25 mouse cellular contexts compared by ENCODE assay signal in genomic region chr16:43493596-43494385, GRCm38 (mm10).
DNase-seq lines count a peak whose midpoint lies in the region; ATAC-seq and TF ChIP-seq lines count a peak whose summit lies in the region.
"Had no signal": no experiment of that assay in that cellular context is flagged by ENCODE, and none has a peak within 500 bp of the region (broad histone marks: within the 10 kb centered on the region; RNA-seq: fewer than 3 reads in every experiment).

No protein-coding gene starts in this region.

- no peak overlapping the region for H3K4me2 ChIP-seq in midbrain, embryonic 14.5 days (ENCODE audit: low read length)
- H3K4me2 ChIP-seq: embryonic facial prominence, embryonic 13.5 days; embryonic facial prominence, embryonic 15.5 days; forebrain, embryonic 12.5 days had no signal

- WGBS in midbrain, embryonic 14.5 days, result 40% methylated on average over 5 of the region's 5 CpGs
- WGBS in midbrain, embryonic 10.5 days, result 58% methylated on average over 5 of the region's 5 CpGs

- TF ChIP-seq POLR2A in brain, embryonic 14.5 days (IDR thresholded peaks at IDR 0.05; ENCODE audit: borderline replicate concordance, extremely low read depth, insufficient read depth, insufficient read length, poor library complexity, severe bottlenecking), result no peak

- TF ChIP-seq CTCF in brain, embryonic 14.5 days (IDR thresholded peaks at IDR 0.05; ENCODE audit: borderline replicate concordance, extremely low read depth, insufficient read depth, insufficient read length), result no peak

- no peaks in the 10 kb centered on the region for H3K36me3 ChIP-seq in midbrain, embryonic 14.5 days (ENCODE audit: control insufficient read depth, insufficient read depth, low read length)
- no peaks in the 10 kb centered on the region for H3K36me3 ChIP-seq in midbrain, embryonic 10.5 days
- H3K36me3 ChIP-seq: embryonic facial prominence, embryonic 13.5 days; embryonic facial prominence, embryonic 15.5 days; forebrain, embryonic 10.5 days; forebrain, embryonic 12.5 days; G1E had no signal

- peak; percentile 43 for DNase-seq in midbrain, embryonic 14.5 days
- no peak for DNase-seq in midbrain, embryonic 10.5 days (ENCODE audit: low spot score)
- peak; percentile 77 for DNase-seq in A20 (ENCODE audit: low read depth, low spot score)
- peak; percentile 35 for DNase-seq in brain, embryonic 14.5 days (ENCODE audit: low read depth)
- no peak for DNase-seq in ovary, postnatal 36 days (ENCODE audit: low spot score)
- DNase-seq: adrenal gland, adult 8-10 months; adrenal gland, postnatal 14 days; adrenal gland, postnatal 36 days; cerebellum, adult 11 months; cerebellum, adult 18-20 months; cerebellum, adult 8-10 months; cerebellum, adult 9-11 months; cerebellum, postnatal 14 days; cerebellum, postnatal 36 days; embryo, embryonic 11 days had no signal

- 0 out of 2 replicates have a peak, but pooled peaks cover 3% of the 10 kb centered on the region for H3K27me3 ChIP-seq in midbrain, embryonic 14.5 days (ENCODE audit: control insufficient read depth, insufficient read depth, low read length)
- no peaks in the 10 kb centered on the region for H3K27me3 ChIP-seq in midbrain, embryonic 10.5 days (ENCODE audit: low read depth, poor library complexity, severe bottlenecking)
- H3K27me3 ChIP-seq: embryonic facial prominence, embryonic 13.5 days; embryonic facial prominence, embryonic 15.5 days; forebrain, embryonic 12.5 days; Patski had no signal

- peaks cover 3% of the 10 kb centered on the region; the same call in 1 of the 2 replicates for H3K4me1 ChIP-seq in midbrain, embryonic 14.5 days (ENCODE audit: control insufficient read depth, insufficient read depth, low read length)
- peaks cover 5% of the 10 kb centered on the region for H3K4me1 ChIP-seq in midbrain, embryonic 10.5 days
- H3K4me1 ChIP-seq: embryonic facial prominence, embryonic 13.5 days; embryonic facial prominence, embryonic 15.5 days had no signal

- no peak for ATAC-seq in midbrain, embryonic 14.5 days (ENCODE audit: low FRiP score, low TSS enrichment)
- ATAC-seq: activated CD4-positive, CD25-positive, alpha-beta regulatory T cell, adult 4 months; forebrain, embryonic 14.5 days; forebrain, embryonic 16.5 days; Patski had no signal

- H3K27ac ChIP-seq in midbrain, embryonic 14.5 days (replicated peaks; ENCODE audit: low read depth, low read length), result no peak overlapping the region
- H3K27ac ChIP-seq in midbrain, embryonic 10.5 days (replicated peaks), result no peak overlapping the region
- H3K27ac ChIP-seq: embryonic facial prominence, embryonic 13.5 days; embryonic facial prominence, embryonic 15.5 days; forebrain, embryonic 10.5 days; forebrain, embryonic 12.5 days had no signal

- no peak overlapping the region for H3K4me3 ChIP-seq in midbrain, embryonic 14.5 days (replicated peaks; ENCODE audit: low read depth, low read length)
- H3K4me3 ChIP-seq in midbrain, embryonic 10.5 days, result no peak overlapping the region
- H3K4me3 ChIP-seq: embryonic facial prominence, embryonic 13.5 days; embryonic facial prominence, embryonic 15.5 days; erythroblast, embryonic 14.5 days; forebrain, embryonic 10.5 days; forebrain, embryonic 12.5 days had no signal

- no peak overlapping the region for H3K9ac ChIP-seq in midbrain, embryonic 14.5 days (replicated peaks; ENCODE audit: low read length)
- H3K9ac ChIP-seq: embryonic facial prominence, embryonic 13.5 days; embryonic facial prominence, embryonic 15.5 days; forebrain, embryonic 12.5 days had no signal

- H3K9me3 ChIP-seq in midbrain, embryonic 14.5 days (ENCODE audit: control insufficient read depth, low read length), result no peaks in the 10 kb centered on the region
- no peaks in the 10 kb centered on the region for H3K9me3 ChIP-seq in midbrain, embryonic 10.5 days (replicated peaks)
- H3K9me3 ChIP-seq: embryonic facial prominence, embryonic 13.5 days; embryonic facial prominence, embryonic 15.5 days; forebrain, embryonic 10.5 days; forebrain, embryonic 12.5 days; G1E had no signal

Comparison
In these comparisons a context has a peak if more than half of its experiments do, and no peak if none do; other contexts are left out.
1. DNase-seq: peak in midbrain, embryonic 14.5 days (single experiment), A20 (single experiment) and brain, embryonic 14.5 days (single experiment); none in midbrain, embryonic 10.5 days (single experiment) and ovary, postnatal 36 days (single experiment).